Mouse (Mus musculus): ENCODE data around the gene Tspan18.

DNA sequence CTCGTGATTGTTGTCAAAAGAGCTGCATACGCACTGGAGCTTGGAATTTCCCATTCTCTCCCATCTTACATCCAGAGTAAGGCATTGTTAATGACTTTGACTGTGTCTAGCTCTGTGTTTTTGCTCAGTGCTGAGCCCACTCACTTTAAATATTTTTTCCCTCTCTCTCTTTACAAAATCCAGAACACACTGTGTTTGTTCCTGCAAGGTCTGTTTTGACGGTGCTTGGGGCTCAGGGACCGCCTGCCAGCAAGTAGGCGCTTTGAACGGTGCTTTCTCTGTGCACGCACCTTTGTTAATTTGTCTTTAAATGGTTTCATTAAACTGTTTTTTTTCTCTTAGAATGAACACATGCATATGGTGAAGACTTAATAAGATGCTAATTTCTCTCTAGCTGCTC lies 21.5 kb upstream of the Tspan18 start:
- TF ChIP-seq MAZ (IDR thresholded peaks at IDR 0.05; ENCODE audit: low read depth, low read length) (no peak), POLR2A (IDR thresholded peaks at IDR 0.05; ENCODE audit: low read depth, low read length) (no peak)

All from CH12.LX (cell line).